ENCODE assay signal across 18 mouse cellular contexts in the genomic region with DNA sequence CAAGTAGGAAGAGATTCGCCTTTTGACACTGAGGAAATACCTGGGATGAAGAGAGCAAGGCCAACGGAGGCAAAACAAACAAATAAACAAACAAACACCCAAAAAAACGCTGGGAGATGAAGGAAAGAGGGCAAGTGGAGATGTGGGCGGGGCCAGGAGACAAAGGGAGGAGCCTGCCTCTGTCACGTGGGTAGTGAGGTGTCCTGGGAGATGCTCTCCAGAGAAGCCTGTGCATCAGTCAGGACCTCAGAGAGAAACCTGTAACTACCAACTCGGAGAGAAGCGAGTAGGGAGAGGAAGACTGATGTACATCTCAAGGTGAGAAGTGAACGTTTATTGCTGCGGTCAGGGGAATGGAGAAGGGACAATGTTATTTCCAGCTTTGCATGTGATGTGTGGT. TPM values are rescaled to one million over a fixed set of nuclear protein-coding genes. Genes with fewer than 3 reads are reported as not detected.
"Had no signal": no experiment of that assay in that cellular context is flagged by ENCODE, and none has a peak within 500 bp of the region (broad histone marks: within the 10 kb centered on the region; RNA-seq: fewer than 3 reads in every experiment).

Gene Plb1 (plus strand): TSS at position 235 of the 400 bp plus-strand sequence.

- DNase-seq: kidney, adult 2 months; kidney, postnatal 14 days; layer of hippocampus, adult 9-11 months; layer of hippocampus, postnatal 36 days; liver; liver, embryonic 13.5 days; liver, postnatal 0 days; midbrain, embryonic 14.5 days; right cerebral cortex, postnatal 4 days; thymus, adult 2 months; thymus, postnatal 4 days had no signal

- H3K9me3 ChIP-seq: hindbrain, embryonic 15.5 days; kidney, embryonic 15.5 days; limb, embryonic 12.5 days; liver, embryonic 13.5 days; neural tube, embryonic 15.5 days; stomach, embryonic 15.5 days had no signal

- H3K36me3 ChIP-seq: hindbrain, embryonic 15.5 days; kidney, embryonic 15.5 days; limb, embryonic 12.5 days; liver, embryonic 13.5 days; neural tube, embryonic 15.5 days; stomach, embryonic 15.5 days had no signal

- H3K4me1 ChIP-seq: hindbrain, embryonic 15.5 days; limb, embryonic 12.5 days; liver, embryonic 13.5 days; neural tube, embryonic 15.5 days; stomach, embryonic 15.5 days had no signal

- H3K4me3 ChIP-seq: hindbrain, embryonic 15.5 days; kidney, embryonic 15.5 days; limb, embryonic 12.5 days; liver, embryonic 13.5 days; myocyte; neural tube, embryonic 15.5 days; stomach, embryonic 15.5 days had no signal

- H3K27me3 ChIP-seq: hindbrain, embryonic 15.5 days; kidney, embryonic 15.5 days; limb, embryonic 12.5 days; liver, embryonic 13.5 days; neural tube, embryonic 15.5 days; stomach, embryonic 15.5 days had no signal

- H3K27ac ChIP-seq: hindbrain, embryonic 15.5 days; kidney, embryonic 15.5 days; limb, embryonic 12.5 days; liver, embryonic 13.5 days; neural tube, embryonic 15.5 days; stomach, embryonic 15.5 days had no signal

- ATAC-seq: intestine, embryonic 16.5 days; liver, postnatal 0 days had no signal

- H3K9ac ChIP-seq: hindbrain, embryonic 15.5 days; kidney, embryonic 15.5 days; limb, embryonic 12.5 days; liver, embryonic 13.5 days; liver, postnatal 0 days; neural tube, embryonic 15.5 days; stomach, embryonic 15.5 days had no signal

- H3K4me2 ChIP-seq: hindbrain, embryonic 15.5 days; kidney, embryonic 15.5 days; limb, embryonic 12.5 days; liver, embryonic 13.5 days; neural tube, embryonic 15.5 days; stomach, embryonic 15.5 days had no signal

RNA-seq across cellular contexts. Expression of gene Plb1, which starts in this region (rescaled TPM):
- polyA plus RNA-seq: hindbrain, embryonic 15.5 days; liver, embryonic 13.5 days; midbrain, embryonic 14.5 days; neural tube, embryonic 15.5 days had no signal
